Mouse (Mus musculus) bone marrow, adult 2 months (tissue): ENCODE results near the gene Nmt1. TPM values are rescaled to one million over a fixed set of nuclear protein-coding genes. Genes with fewer than 3 reads are reported as not detected.

Experiments
- H3K27ac ChIP-seq: fragments of 200-500 bp; 2 replicates; pipeline ENCODE4 v1.5.1; 2012; ENCODE audit warnings: low read depth, mild to moderate bottlenecking, control low read depth, inconsistent platforms, low read length; ENCODE audit not compliant: control insufficient read depth, poor library complexity, insufficient read depth
- H3K4me1 ChIP-seq: fragments of 200-500 bp; 2 replicates; pipeline ENCODE4 v1.6.1; 2011; ENCODE audit warnings: low read length; ENCODE audit not compliant: control insufficient read depth, insufficient read depth
- H3K4me3 ChIP-seq: fragments of 200-500 bp; replicated peaks from 2 replicates; pipeline ENCODE3; 2011; ENCODE audit warnings: mild to moderate bottlenecking, low read depth, low read length, control low read depth; ENCODE audit not compliant: control insufficient read depth
- CTCF ChIP-seq: fragments of 200-500 bp; IDR thresholded peaks from 2 replicates; pipeline ENCODE4 v1.5.1; 2011; ENCODE audit warnings: low read length, control low read depth; ENCODE audit not compliant: control insufficient read depth, insufficient read depth
- POLR2A ChIP-seq: fragments of 200-500 bp; IDR thresholded peaks from 2 replicates; pipeline ENCODE4 v1.6.1; 2011; ENCODE audit warnings: low read depth, mild to moderate bottlenecking, control low read depth, low read length, borderline replicate concordance; ENCODE audit not compliant: control insufficient read depth
- WGBS: fragments of 180-500 bp; shearing (Covaris S2); methylation state at CpG from one replicate; pipeline ENCODE4 v1.1.7; 2018; 5-methylcytosine and 5-hydroxymethylcytosine counted together
- polyA plus RNA-seq: library from polyadenylated mRNA; stranded (reverse); fragments of >200 nt; gene quantifications from 2 replicates; pipeline ENCODE4 v1.2.4, GENCODE M21; 2011; ENCODE audit warnings: low replicate concordance; ENCODE audit not compliant: missing spikeins, insufficient read depth, insufficient read length

The Nmt1 gene
- polyA plus RNA-seq, 1 experiment, result 38.2 TPM

DNA sequence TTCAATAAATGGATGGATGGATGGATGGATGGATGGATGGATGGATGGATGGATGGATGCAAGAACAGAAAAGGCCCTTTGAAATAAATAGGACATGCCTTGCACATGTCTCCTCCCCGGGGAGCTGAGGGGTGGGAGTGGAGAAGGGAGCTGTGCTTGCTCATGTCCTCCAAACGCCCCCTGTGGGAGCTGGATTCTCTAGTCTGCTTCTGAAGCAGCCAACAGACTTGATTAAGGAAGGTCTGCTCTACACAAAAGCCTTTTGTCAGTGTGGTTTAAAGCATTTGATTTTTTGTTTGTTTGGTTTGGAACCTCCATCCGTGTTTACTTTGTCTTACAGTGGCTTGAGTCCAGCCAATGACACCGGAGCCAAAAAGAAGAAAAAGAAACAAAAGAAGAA lies 14.8 kb downstream of the Nmt1 start:
- H3K4me3 ChIP-seq, result no peak overlapping the region
- H3K27ac ChIP-seq, result no peak overlapping the region
- no peak for TF ChIP-seq POLR2A
- no peak for TF ChIP-seq CTCF
- WGBS, result 86% methylated on average over 4 of the region's 4 CpGs
- no peaks in the 10 kb centered on the region for H3K4me1 ChIP-seq

- H3K4me3 ChIP-seq, result no peak overlapping the region
- TF ChIP-seq POLR2A (no peak), CTCF (no peak)
- 90% methylated on average over 3 of the region's 3 CpGs for WGBS
- H3K27ac ChIP-seq, result no peak overlapping the region
- no peaks in the 10 kb centered on the region for H3K4me1 ChIP-seq
Measured at GRCm38 (mm10) chr11:103043982-103044381, 16.0 kb downstream of the Nmt1 start.

GRCm38 (mm10) chr11:103046286-103046685 lies 18.3 kb downstream of the Nmt1 start:
- H3K27ac ChIP-seq, result no peak overlapping the region
- H3K4me3 ChIP-seq, result no peak overlapping the region
- TF ChIP-seq CTCF (no peak), POLR2A (no peak)
- WGBS, result 89% methylated on average over 8 of the region's 8 CpGs
- no peaks in the 10 kb centered on the region; the same call in 1 of the 2 replicates for H3K4me1 ChIP-seq

DNA sequence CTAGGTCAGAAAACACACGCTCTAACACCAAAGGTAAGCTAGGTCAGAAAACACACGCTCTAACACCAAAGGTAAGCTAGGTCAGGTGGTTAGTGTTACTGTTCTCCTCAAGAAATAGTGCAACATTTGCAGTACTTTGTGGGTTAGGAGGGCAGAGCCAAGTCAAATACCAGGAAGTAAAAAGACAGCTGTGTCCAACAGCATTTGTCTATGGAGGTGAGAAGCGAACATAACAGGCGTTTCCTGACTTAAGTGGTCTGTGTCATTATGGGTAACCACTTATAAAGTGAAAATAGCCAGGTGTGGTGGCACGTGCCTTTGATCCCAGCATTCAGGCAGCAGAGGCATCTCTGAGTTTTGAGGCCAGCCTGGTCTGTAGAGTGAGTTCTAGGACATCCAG lies 21.6 kb downstream of the Nmt1 start:
- no peak overlapping the region for H3K4me3 ChIP-seq
- 89% methylated on average over 5 of the region's 5 CpGs for WGBS
- H3K27ac ChIP-seq, result no peak overlapping the region
- H3K4me1 ChIP-seq, result peaks cover 1% of the 10 kb centered on the region; the same call in 1 of the 2 replicates
- TF ChIP-seq POLR2A (no peak), CTCF (no peak)

- TF ChIP-seq CTCF (no peak), POLR2A (no peak)
- peaks cover 1% of the 10 kb centered on the region; the same call in 1 of the 2 replicates for H3K4me1 ChIP-seq
- H3K4me3 ChIP-seq, result no peak overlapping the region
- 91% methylated on average over 9 of the region's 9 CpGs for WGBS
- H3K27ac ChIP-seq, result no peak overlapping the region
Measured at GRCm38 (mm10) chr11:103050153-103050552, 22.2 kb downstream of the Nmt1 start.

- Histone ChIP-seq H3K27ac (peak overlapping the region; percentile 23; the same call in 1 of the 2 replicates), H3K4me3 (no peak overlapping the region), H3K4me1 (peaks cover 1% of the 10 kb centered on the region; the same call in 1 of the 2 replicates)
- 61% methylated on average over 8 of the region's 8 CpGs for WGBS
- TF ChIP-seq POLR2A (no peak), CTCF (no peak)
Measured at GRCm38 (mm10) chr11:103051249-103051691, 23.3 kb downstream of the Nmt1 start.

GRCm38 (mm10) chr11:103052078-103052477 lies 24.1 kb downstream of the Nmt1 start:
- Histone ChIP-seq H3K4me3 (no peak overlapping the region), H3K4me1 (peaks cover 1% of the 10 kb centered on the region; the same call in 1 of the 2 replicates), H3K27ac (no peak overlapping the region)
- TF ChIP-seq CTCF (no peak), POLR2A (no peak)
- WGBS, result 91% methylated on average over 6 of the region's 6 CpGs

DNA sequence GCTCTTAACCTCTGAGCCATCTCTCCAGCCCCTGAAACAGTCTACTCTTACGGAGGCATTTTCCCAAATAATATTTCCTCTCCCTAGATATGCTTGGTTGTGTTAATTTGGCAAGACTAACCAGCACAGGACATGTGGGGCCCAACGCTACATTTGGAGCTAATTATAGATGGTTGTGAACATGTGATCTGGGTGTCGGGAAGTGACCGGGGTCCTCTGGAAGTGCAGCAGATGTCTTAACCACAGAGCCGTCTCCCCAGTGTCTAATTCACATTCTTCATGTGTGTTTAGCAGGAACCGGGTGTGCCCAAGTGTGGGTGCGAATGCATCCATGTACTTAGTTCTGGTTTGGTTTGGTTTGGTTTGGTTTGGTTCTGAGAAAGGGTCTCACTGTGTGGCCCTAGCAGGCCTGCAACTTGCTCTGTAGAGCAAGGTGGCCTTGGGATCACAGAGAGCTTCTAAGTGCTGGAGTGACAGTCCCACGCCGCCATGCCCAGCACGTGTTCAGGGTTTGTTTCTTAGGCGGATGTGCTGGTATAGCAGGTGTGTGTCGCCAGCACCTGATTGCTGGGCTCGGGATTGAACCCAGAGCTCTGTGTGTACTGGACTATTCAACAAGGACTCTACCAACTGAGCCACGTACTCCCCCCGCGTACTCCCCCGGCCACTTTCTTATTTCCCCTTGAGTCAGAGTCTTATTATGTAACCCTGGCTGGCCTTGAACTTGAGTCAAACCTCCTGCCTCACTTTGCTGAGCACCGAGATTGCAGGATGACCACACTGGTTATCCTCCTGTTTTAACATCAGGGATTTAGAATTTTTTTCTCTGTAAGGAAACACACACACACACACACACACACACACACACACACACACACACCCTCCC lies 25.4 kb downstream of the Nmt1 start:
- peaks cover 1% of the 10 kb centered on the region; the same call in 1 of the 2 replicates for H3K4me1 ChIP-seq
- WGBS, result 83% methylated on average over 18 of the region's 18 CpGs
- no peak for TF ChIP-seq CTCF
- no peak for TF ChIP-seq POLR2A
- no peak overlapping the region for H3K4me3 ChIP-seq
- H3K27ac ChIP-seq, result no peak overlapping the region
